Mouse (Mus musculus): ENCODE measurements around the gene Dtx3. TPM values are rescaled to one million over a fixed set of nuclear protein-coding genes. Genes with fewer than 3 reads are reported as not detected.

Dtx3 gene
- polyA plus RNA-seq (2012; fragmentation: generic; extraction: Trizol), result 10 to 100 TPM; 26.0 to 79.0 TPM

DNA sequence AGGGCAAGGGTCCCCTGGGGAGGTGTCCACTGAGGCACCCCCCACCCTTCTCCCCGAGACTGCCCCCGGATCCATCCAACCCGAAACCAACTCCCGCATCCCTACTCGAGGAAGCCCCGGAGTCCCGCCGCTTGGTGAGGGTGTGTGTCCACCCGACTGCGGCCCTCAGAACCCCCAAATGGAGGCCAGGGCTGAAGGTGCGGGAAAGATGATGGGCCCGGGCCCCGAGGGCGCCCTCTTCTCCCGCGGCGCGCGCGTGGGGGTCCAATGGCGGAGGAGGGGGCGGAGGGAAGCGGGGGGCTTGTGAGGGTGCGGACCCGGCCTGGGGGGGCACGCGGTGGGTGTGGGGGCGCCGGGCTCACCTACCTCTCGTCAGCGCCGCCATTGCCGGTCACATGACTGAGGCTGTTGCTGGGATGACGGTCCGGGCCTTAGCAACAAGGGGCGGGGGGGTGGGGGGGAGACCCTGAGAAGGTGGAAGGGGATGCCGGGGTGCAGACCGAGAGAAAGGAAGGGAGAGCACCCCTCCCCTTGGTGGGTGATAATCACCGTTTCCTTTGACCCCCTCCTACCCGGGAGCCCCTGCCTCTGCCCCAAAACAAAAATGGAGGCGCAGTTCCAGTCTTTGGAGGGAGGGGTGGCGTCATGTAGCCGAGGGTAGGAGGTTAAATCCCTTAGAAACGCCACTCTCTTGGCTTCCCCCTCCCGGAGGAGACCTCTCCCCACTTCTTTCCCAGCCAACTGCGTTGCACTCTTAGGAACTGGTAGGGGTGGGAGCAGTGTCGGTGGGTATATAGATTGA, at the start of gene Dtx3:
TSS of gene Dtx3 (minus strand) at position 401 of the 802 bp plus-strand sequence.

DNA sequence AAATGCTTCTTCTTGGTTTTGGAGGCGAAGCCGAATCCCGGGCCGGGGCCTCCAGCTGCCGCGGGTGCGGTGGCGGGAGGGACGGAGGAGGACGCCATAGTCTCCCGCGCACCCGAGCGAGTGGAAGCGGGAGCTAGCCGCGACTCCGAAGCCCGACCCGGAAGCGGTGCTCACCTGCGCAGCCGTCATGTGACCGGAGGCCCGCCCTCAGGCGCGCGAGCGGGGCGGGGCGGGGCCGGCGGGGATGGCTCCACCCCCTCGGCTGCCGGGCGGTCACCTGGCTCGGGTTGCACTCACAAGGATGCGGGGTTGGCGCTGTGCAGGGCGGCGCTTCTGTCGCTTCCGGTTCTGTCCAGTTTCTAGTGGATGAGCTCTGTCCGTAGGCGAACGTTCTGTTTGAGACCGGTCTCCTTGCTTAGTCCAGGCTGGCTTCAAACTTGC, 15.9 kb upstream of the Dtx3 start, which contains the start of gene Pip4k2c:
TSS of gene Pip4k2c (minus strand) at position 172 of the 441 bp plus-strand sequence.

GRCm38 (mm10) chr10:127189651-127190381, 5.7 kb downstream of the Dtx3 start, which contains the start of gene Arhgef25:
Arhgef25 (minus strand) TSS chr10:127190083.

DNA sequence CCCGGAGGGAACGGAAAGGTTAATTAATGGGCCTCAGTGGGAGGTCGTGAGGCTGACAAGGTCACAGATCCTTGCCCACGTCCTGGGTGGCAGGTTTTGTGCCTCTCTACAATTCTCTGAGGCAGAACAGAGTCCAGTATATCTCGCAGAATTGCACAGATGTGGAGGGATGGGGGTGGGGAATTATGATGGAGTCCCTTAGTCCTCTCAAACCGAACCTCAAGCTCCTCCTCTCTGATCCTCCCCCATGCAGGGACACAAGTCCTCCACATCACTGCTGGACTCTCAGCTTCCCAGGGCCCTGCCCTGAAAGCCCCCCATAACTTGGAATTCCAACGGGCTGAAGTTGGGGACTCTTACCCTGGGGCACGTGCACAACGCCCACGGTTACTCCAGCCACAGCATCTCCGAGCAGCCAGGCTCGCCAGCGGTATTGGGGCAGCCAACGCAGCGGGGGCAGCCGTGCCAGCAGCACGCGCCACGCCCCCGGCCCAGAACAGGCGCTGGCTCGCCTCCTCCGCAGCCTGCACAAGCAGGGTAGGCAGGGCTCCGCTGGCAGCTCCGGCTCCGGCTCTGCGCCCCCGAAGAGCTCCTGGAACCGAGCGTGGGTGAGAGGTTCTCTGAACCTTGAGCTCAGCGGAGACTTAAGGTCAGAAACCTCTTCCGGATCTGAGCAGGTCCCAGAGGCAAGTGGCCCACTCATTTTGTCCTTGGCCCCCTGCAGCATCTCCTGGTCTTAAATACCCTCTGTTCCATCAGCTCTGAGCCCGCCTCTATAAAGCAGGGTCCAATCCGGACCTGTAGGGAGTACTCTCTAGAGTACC, 15.4 kb downstream of the Dtx3 start, which contains the start of gene Slc26a10:
TSS of gene Slc26a10 (minus strand) at position 775 of the 824 bp plus-strand sequence.

DNA sequence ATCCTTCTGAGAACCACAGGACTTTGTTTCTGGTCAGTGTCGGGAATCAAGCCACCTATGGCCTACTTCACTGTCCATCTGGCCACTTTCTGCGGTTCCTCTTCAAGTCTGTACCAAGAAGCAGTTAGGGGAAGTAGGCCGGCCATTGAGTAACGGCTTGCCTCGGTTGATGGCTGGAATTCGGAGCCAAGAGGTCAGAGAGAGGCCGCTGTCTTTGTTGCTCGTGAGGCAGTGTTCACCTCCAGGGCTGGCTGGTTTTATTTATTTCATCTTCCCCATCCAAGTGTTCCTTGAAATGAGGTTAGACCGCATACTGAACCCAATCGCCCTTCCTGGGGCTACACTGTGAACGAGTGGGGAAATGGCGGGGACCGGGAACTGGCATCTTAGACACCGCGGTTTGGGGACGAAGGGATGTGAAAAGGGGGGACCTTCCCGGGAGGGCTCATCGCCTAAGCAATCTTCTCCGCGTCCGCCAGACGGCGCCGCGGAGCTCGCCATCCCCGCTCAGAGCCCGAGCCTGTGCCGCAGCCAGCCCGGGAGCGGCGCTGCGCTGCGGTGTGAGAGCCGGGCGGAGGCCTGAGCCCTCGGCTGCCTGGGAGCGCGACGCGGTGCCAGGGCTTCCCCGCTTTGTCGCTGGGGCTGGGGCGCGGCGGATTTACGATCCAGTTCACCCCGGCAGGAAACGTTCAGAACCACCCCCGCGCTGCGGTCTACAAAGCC, 30.7 kb downstream of the Dtx3 start, which contains the start of gene B4galnt1:
TSS of gene B4galnt1 (plus strand) at position 595 of the 723 bp plus-strand sequence.

Other genes with a start within 250 kb of the Dtx3 start
- gene Ctdsp2, start 217.0 kb downstream of the Dtx3 start, polyA plus RNA-seq (2012; fragmentation: generic; extraction: Trizol), result 100 to 1,000 TPM in 1 of 2 experiments, 10 to 100 TPM in 1; 55.9 to 178 TPM
- 1 to 10 TPM in 1 of 2 experiments, under 1 TPM in 1; 0.08 to 1.8 TPM for gene Avil, start 195.0 kb downstream of the Dtx3 start, polyA plus RNA-seq (2012; fragmentation: generic; extraction: Trizol)
- gene Tsfm, start 164.9 kb downstream of the Dtx3 start, polyA plus RNA-seq (2012; fragmentation: generic; extraction: Trizol), result 10 to 100 TPM; 33.2 to 45.3 TPM
- 10 to 100 TPM; 11.5 to 42.6 TPM for gene Mettl1, start 154.3 kb downstream of the Dtx3 start, polyA plus RNA-seq (2012; fragmentation: generic; extraction: Trizol)
- gene Eef1akmt3, start 154.2 kb downstream of the Dtx3 start, polyA plus RNA-seq (2012; fragmentation: generic; extraction: Trizol), result under 1 TPM; 0.05 to 0.14 TPM
- 1 to 10 TPM in 1 of 2 experiments, under 1 TPM in 1; 0.06 to 1.1 TPM for gene Cyp27b1, start 147.5 kb downstream of the Dtx3 start, polyA plus RNA-seq (2012; fragmentation: generic; extraction: Trizol)
- gene March9, start 135.5 kb downstream of the Dtx3 start, polyA plus RNA-seq (2012; fragmentation: generic; extraction: Trizol), result 10 to 100 TPM; 11.7 to 15.1 TPM
- 100 to 1,000 TPM; 769 to 844 TPM for gene Cdk4, start 132.2 kb downstream of the Dtx3 start, polyA plus RNA-seq (2012; fragmentation: generic; extraction: Trizol)
- gene Tspan31, start 125.5 kb downstream of the Dtx3 start, polyA plus RNA-seq (2012; fragmentation: generic; extraction: Trizol), result 100 to 1,000 TPM in 1 of 2 experiments, 10 to 100 TPM in 1; 74.9 to 185 TPM
- gene Agap2, start 120.4 kb downstream of the Dtx3 start, polyA plus RNA-seq (2012; fragmentation: generic; extraction: Trizol), result 10 to 100 TPM in 1 of 2 experiments, under 1 TPM in 1; 0.85 to 10.7 TPM
- gene Os9, start 74.6 kb downstream of the Dtx3 start, polyA plus RNA-seq (2012; fragmentation: generic; extraction: Trizol), result 100 to 1,000 TPM in 1 of 2 experiments, 10 to 100 TPM in 1; 27.4 to 134 TPM
- 10 to 100 TPM in 1 of 2 experiments, 1 to 10 TPM in 1; 4.1 to 18.6 TPM for gene B4galnt1, start 30.5 kb downstream of the Dtx3 start, polyA plus RNA-seq (2012; fragmentation: generic; extraction: Trizol)
- under 1 TPM; 0.14 to 0.66 TPM for gene Slc26a10, start 15.1 kb downstream of the Dtx3 start, polyA plus RNA-seq (2012; fragmentation: generic; extraction: Trizol)
- 100 to 1,000 TPM in 1 of 2 experiments, 10 to 100 TPM in 1; 23.6 to 137 TPM for gene Arhgef25, start 5.6 kb downstream of the Dtx3 start, polyA plus RNA-seq (2012; fragmentation: generic; extraction: Trizol)
- 10 to 100 TPM in 1 of 2 experiments, 1 to 10 TPM in 1; 9.1 to 33.4 TPM for gene Pip4k2c, start 15.9 kb upstream of the Dtx3 start, polyA plus RNA-seq (2012; fragmentation: generic; extraction: Trizol)
- gene Kif5a, start 67.6 kb upstream of the Dtx3 start, polyA plus RNA-seq (2012; fragmentation: generic; extraction: Trizol), result under 1 TPM; 0.02 to 0.37 TPM
- 100 to 1,000 TPM; 146 to 282 TPM for gene Dctn2, start 70.6 kb upstream of the Dtx3 start, polyA plus RNA-seq (2012; fragmentation: generic; extraction: Trizol)
- 10 to 100 TPM in 1 of 2 experiments, 1 to 10 TPM in 1; 7.6 to 30.7 TPM for gene Mbd6, start 93.3 kb upstream of the Dtx3 start, polyA plus RNA-seq (2012; fragmentation: generic; extraction: Trizol)
- 100 to 1,000 TPM in 1 of 2 experiments, 10 to 100 TPM in 1; 60.5 to 213 TPM for gene Mars, start 116.1 kb upstream of the Dtx3 start, polyA plus RNA-seq (2012; fragmentation: generic; extraction: Trizol)
- gene Arhgap9, start 126.2 kb upstream of the Dtx3 start, polyA plus RNA-seq (2012; fragmentation: generic; extraction: Trizol), result under 1 TPM; 0.32 to 0.46 TPM
- gene Gli1, start 146.2 kb upstream of the Dtx3 start, polyA plus RNA-seq (2012; fragmentation: generic; extraction: Trizol), result under 1 TPM; 0.19 to 0.21 TPM
- not detected for gene Inhbe, start 158.7 kb upstream of the Dtx3 start, polyA plus RNA-seq (2012; fragmentation: generic; extraction: Trizol)
- gene Inhbc, start 174.7 kb upstream of the Dtx3 start, polyA plus RNA-seq (2012; fragmentation: generic; extraction: Trizol), result not detected
- gene R3hdm2, start 184.6 kb upstream of the Dtx3 start, polyA plus RNA-seq (2012; fragmentation: generic; extraction: Trizol), result 10 to 100 TPM; 16.7 to 63.5 TPM